Mouse (Mus musculus): ENCODE data around the gene Ehd2. TPM values are rescaled to one million over a fixed set of nuclear protein-coding genes. Genes with fewer than 3 reads are reported as not detected.
A peak's percentile ranks its signal among the peaks of the same experiment; 100 is the strongest.

The Ehd2 gene
- total RNA-seq, 2 experiments from 2014 or later: 110 to 126 TPM

DNA sequence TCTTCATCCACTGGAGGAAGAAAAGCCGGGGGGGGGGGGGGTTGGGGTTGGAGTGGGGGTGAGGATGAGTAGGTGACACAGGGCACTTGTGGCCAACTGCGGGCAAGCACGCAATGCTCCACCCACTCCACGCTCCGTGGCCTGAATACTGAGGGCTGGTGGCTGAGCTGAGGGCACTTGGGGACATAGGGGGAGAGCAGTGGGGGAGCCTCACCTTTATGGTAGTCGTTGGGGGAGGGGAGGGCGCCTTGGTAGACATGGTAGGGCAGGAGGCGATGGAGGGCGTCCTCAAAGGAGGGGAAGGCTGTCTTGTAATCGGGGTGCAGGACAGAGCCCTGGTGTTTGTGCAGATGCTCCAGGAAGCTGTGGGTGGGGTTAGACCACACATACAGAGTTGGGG is 8.1 kb upstream of the Ehd2 start:
- DNase-seq: no peak

DNA sequence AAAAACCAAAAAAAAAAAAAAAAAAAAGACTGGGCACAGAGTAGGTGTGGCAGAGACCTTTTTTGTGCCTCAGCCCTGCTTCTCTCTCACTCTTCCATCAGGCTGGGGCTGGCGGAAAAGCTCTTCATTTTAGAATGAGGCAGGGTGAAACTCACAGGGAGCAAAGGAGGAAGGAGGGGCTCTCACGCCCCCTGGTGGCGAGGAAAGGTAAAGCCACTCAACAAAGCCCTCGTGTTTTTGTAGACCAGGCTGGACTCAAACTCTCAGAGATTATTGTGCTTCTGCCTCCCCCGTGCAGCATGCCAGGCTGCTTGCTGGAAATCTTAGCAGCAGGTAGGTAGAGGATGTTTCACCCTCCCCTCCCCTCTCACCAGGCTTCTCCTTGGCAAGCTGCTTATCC is 7.3 kb upstream of the Ehd2 start:
- DNase-seq: peak; percentile 72

DNA sequence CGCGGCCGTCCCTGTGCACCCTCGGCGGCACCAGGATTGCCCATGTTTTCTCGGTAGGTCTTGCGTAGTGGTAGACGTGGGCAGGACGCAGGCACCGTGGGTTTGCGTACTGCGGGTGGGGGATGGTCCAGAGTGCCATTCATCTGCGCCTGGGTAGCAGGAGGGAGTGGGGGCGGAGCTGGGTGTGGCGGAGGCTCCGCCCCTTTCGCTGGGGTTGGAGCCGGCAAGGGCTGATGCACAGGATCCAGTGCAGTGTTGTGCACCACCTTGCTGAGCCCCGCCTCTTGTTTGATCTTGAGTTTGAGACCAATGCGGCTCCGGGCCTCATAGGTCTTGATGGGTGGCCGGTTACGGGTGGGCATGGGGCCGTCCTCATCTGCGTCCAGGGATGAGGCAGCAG is 4.9 kb upstream of the Ehd2 start:
- no peak for DNase-seq

DNA sequence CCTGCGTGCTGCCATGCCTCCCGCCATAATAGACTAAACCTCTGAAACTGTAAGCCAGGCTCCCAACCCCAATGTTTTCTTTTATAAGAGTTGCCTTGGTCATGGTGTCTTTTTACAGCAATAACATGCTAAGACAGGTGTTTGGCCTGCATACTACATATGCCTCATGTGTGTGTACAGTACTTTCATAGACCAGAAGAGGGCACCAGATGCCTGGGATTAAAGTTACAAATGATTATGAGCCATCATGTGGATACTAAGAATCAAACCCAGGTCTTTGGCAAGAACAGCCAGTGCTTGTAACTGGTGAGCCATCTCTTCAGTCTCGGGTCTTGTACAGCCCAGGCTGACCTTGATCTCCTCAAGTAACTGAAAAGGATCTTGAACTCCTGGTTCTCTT is 2.3 kb upstream of the Ehd2 start:
- DNase-seq: no peak

DNA sequence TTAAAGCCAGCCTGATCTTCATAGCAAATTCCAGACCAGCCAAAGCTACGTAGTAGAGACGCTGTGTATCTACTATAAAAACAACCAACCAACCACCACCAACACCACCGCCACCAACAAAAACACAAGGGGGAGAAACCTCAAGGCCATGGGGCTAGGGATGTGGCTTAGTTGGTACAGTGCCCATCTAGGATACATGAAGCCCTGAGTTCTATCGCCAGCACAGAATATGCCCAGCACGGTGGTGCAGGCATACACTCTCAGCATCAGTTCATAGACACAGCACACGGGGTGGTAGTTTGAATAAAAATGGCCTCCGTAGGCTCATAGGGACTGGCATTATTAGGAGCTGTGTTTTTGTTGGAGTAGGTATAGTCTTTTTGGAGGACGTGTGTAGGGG is 955 bp upstream of the Ehd2 start:
- no peak for DNase-seq

DNA sequence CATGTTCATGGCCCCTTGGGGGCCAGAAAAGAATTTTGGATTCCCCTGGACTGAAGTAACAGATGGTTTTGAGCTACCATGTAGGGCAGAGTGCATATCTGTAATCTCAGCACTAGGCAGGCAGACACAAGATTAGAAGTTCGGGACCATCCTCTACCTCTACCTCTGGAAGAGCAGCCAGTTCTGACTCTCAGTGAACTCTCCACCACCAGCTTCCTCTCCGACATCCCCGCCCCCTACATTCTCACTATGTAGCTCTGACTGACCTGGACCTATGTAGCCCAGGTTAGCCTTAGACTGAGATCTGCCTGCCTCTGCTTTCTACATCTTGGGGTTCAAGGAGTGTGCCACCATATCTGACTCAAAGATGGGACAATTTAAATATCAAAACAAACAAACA is 878 bp downstream of the Ehd2 start:
- no peak for DNase-seq

DNA sequence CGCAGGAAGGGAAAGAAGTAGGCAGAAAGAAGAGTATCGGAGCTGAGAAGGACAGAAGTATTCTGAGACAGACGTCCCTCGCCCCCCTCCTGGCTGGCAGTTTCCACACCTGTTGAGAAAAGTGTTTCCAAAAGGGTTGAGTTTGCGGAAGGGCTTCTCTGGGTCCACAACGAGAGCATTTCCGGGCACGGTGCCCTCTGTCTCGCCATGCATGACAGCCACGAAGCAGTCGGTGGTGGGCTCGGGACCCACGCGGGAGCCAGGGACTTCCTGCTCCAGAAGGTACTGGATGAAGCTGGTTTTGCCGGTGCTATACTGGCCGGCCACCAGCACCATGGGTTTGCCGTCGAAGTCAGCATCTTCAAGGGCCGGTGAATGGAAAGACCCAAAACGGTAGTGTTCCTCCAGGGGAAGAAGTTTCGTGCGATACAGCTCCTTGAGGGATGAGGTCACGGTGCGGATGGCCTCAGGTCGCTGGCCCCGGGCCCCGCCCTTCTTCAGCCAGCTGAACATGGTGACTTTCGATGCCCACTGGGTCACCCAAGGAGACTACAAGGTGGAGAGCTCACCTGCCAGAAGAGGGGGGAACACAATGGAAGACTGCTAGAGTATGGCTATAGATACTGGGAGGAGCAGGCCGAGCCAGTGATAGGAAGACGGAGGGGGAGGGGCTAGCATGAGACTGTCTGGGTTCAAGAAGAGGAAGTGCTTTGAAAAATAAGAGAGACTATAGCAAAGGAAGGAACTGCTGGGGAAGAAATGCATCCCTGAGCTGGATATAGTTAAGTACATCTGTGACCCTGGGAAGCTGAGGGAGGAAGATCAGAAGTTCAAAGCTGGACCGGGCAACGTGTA is 3.3 kb downstream of the Ehd2 start:
- peak; percentile 49 for DNase-seq

DNA sequence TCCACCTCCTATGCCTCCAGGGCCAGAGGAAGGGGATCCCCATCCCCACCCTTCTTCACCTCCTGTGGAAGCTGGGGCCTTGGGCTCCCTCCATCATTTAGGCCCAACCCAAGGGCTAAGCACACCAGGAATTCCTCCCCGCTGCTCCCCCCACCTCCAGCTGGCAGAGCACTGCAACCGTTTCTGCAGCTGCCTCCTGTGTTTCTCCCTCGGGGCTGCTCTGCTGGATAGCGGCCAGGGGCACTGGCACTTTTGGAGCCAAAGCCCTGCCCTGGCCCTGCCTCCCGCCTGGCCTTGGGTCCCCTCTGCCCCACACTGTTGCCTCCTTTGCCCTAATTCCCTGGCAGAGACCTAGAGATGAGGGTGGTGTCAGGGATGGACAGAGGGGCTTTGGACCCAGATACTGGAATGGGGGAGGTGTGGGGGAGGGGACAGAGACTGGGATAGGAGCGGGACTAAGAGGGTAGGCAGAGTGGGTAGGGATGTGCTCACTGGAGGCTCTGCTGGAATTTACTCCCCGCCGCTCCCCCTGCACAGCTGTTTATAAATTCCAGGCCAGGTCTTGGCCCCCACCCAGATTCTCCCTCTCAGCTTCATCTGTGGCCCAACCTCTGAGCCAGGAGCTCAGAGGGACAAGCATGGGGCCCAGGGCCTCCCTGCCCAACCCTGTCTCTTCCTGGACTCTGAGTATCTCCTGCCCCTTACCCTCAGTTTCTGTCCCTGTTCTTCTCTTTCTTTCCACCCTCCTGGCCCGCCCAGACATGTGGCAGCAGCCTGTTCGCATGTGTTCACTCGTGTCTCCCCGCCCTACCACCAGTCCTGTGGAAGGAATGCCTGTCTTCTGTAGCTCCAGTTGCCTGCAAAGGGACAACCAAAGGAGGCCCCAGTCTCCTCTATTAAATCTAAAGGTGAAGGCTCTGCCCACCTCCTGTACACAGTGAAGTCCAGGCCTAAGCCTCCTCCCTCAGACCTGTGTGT is 4.8 kb downstream of the Ehd2 start:
- peak; percentile 95 for DNase-seq

DNA sequence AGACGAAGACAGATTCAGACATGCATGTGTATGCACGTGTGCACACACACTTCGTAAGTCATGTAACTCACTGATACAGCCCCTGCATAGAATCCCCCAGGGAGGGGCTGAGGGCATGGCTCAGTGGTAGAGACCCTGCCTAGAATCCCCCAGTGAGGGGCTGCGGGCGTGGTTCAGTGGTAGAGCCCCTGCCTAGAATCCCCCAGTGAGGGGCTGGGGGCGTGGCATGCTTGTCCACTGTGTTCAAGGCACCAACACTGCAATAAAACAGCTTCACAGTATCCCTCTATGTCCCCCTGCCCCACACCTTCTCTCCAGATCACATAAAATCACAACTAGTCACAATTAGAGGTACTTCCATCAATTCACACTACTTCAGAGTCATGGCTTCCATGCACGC is 5.6 kb downstream of the Ehd2 start:
- DNase-seq: no peak

DNA sequence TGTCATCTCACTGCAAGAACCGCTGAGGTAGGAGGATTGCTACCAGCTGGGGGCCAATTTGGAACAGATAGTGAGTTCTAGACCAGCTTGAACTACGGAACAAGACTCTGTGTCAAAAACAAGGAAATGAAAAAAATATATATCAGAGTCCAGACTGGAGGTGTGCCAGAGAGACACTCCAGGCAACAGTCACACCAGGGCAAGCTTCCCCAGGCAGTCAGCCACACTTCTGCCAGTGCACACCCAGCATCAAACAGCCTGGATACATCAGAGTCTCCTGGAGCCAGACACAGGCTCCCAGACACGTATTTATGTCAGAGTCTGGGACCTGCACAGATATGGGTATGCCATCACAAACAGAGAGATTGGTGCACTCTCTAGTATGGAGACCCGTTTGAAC is 6.1 kb downstream of the Ehd2 start:
- no peak for DNase-seq

DNA sequence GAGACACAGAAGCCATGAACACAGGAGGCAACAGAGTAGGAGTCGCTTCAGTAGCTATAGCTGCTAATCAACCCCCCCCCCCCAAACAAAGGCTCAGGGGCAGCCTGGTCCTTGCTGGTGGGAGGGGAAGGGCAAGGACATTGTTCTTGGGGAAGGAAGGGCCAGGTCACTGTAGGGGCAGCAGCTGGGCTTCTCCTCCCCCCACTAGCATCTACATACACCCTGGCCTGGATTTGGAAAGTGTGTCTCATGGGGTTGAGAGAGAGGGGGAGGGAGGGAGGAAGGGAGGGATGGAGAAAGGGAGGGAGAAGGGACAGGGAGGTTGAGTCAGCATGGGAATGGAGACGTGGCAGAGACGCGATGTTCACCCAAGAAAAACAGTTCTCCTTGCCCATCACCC is 6.7 kb downstream of the Ehd2 start:
- no peak for DNase-seq

DNA sequence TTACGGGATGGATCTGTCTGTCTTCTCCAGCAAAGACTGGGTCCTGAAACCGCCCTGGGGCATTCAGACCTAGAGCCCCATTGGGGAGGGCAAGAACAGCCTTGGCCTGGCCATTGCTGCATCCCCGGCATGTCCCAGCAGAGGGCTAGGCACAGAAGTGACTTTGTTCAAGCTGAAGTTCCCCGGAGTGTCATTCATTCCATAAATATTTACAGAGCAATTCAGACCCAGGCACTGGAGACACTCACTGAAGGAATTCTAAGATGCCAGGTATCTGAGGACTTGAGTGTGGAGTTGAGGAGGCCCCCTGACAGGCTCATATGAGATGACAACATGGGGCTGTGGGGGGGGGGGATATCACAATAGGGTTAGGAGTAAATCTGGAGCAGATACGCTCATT is 11.2 kb downstream of the Ehd2 start:
- DNase-seq: no peak

DNA sequence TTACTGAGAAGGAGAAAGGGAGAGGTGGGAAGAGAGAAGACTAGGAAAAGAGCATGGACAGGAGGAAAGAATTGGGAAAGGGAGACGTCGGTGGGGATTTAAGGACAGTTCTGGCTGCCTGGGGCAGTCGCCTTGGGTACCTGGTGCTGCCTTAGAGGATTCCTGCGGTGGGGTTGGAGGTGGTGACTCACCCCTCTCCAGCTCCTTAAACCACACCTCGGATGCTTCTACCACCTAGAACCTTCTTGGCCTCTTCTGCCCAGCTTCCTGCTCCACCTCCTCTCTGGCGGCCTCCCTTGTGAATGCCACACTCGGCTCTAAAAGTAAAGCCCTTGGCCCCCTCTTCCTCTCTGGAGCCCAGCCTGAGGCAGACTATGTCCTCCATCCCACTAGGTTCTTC is 11.9 kb downstream of the Ehd2 start:
- no peak for DNase-seq

DNA sequence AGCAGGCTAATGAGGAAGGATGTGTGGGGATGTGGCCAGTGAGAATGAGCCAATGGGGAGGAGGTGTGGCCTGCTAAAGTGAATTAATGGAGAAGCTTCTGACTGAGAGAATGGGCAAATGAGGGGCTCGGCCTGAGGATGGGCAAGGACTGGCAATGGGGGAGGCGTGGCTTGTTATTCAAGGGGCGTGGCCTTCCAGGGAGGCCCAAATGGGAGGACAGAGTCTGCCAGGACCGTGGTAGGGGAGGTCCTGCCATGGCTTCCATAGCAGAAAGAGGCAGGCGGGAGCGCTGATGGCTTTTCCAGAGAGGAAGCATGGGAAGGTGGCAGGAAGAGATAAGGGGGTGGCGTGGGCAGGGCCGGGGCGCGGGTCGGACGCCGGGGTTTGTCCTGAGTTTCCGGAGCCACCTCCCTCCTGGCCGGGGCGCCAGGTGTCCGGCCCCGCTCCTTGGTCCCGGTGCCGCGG is 12.4 kb downstream of the Ehd2 start:
- DNase-seq: no peak

DNA sequence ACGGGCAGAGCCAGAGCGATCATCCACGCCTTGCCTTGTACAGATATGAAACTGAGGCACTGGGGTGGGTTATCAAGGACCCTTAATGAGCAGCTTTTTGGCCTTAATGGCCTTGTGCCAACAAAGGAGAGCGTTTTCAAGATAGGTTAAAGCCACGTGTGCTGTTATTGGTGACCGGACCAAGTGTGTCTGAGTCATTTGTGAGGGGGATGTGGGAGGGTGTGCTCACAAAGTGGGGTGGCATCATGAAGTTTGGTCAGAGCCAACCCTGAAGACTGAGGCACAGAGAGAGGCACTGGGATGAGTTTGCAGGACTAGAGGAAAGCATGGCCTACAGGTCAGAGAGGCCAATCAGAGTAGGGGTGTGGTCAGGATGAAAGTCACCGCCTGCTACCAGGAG is 12.9 kb downstream of the Ehd2 start:
- no peak for DNase-seq

DNA sequence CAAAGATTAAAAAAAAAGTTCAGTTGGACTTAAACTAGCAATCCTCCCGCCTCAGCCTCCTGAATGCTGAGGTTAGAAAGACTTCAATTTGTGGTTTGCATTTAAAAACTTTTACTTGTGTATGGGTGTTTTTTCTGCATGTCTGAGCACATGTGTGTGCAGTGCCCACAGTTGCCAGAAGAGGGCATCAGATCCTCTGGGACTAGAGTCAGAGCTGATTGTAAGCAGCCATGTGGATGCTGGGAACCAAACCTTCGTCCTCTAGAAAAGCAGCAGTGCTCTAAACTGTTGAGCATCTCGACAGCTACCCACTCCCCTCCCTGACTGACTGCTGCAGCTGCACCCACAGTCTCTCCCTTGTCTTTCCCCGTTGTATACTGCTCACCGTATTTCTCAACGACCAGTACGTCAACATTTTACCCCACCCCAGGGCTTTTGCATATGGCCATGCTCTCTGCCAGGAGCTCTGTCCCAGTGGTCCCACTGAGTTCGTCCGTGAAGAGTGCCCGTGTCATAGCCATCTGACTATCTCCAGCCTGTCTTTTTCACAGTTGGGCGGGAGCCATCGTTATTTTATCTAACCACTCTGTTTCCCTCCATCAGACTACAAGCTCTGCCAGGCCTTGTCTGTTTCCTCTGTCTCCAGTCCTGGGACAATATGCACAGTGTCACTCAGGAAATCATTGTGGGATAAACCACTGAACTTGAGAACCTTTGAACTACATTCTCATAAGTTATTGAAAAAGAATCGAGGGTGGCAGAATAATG is 13.9 kb downstream of the Ehd2 start:
- no peak for DNase-seq

DNA sequence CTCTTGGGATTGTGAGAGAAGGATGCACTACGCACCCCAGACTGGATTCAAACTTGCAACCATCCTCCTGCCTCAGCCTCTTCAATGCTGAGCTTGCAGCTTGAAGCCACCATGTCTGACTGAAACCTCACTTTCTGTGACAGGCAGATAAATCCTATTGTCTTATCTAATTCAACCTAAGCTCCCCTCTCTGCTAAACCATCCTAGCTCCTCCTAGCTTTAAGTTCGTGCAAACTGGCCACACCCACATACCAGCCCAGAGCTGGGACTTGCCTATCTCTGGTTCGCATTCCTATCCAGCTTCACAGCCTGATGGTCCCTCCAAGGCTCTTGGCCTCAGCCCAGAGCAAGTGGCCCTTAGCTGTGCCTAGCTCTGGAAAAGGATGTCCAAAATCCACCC is 15.0 kb downstream of the Ehd2 start:
- no peak for DNase-seq

DNA sequence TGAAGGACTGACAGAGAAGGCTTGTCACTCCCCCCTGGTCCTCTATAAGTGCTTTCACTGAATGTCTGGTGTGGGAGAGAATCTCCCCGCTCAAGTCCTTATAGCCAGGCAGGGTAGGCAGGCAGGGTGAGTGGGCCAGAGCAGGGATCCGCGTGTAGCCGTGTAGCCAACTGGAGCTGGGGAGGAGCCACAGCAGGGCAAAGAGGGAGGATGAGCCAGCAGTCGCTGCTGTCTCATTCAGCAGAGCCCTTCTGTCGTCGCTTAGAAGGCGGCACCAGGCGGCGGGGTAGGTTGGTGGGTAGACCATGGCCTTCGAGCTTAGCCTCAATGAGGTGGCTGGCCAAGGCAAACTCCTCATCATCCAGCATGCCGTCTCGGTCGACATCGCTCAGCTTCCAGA is 17.4 kb downstream of the Ehd2 start:
- DNase-seq: no peak

DNA sequence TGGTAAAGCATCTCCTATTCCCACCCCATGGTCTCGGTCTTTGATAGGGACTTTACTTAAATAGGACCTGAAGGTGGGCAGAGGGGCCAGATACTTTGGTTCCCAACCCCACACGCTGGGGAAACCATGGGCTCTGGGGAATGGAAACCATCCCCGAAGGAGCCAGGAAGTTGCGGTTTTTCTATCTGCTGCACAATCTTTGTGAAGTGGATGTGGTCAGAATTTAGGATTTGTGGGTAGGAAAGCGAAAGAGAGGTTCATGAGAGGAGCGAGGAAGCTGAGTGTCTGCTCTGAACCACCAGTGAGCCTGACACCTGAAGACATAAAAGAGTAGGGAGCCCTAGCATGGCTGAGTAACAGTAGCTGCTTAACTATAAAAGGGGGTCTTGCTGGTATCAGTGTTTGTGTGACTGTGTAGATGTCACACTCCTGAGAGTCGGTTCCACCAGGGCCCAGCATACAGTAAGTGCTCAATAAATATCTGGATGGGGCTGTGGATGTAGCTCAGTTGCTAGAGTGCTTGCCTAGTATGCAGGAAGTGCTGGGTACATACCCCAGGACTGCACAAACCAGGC is 18.1 kb downstream of the Ehd2 start:
- no peak for DNase-seq

DNA sequence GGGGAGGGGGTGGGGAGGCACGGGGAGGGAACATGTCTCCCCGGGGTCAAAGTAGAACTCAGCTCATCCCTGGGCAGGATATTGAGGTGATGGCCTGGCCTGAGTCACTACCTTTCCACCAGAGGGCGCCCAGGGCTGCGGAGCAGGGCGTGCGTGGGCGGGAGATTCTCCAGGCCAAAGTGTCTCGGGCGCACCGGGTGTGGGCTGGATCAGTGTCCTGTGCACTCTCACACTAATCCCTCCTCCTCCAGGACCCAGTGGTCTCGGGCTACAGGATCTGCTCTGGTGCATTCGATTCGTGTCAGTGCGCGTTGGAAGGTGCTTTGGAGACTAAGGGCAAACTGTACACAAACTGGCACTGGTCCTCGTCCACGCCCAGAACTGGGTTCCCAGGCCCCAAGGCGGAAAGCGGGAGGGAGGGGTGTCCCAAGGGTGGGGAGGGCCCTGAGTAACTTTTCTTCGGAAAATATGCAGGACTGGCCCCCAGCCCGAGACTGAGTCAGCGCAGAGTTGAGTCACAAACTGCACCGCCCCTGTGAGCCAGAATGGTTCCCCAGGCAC is 18.9 kb downstream of the Ehd2 start:
- peak; percentile 90 for DNase-seq

DNA sequence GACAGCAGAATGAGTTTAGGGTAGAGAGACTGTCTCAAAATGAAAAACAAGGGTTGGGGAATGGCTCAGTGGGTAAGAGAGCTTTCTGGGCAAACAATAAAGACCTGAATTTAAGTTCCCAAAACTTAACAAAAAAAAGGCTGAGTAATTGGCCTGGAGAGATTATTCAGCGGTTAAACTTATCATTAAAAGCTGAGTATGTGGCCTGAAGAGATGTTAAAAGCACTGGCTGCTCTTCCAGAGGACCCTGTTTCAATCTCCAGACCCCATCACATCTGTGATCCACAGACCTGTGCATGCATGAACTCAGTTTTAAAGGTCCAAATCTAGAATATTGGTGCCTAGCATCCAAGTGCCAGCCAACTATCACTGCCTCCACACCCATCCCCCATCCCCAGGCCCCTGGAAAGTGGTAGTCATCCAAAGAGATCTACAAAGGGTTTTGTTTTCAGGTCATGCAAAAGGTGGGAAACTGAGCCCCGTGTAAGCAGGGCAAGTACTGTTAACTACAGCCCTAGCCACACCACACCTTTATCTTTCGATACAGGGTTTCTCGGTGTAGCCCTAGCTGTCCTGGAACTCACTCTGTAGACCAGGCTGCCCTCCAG is 19.6 kb downstream of the Ehd2 start:
- DNase-seq: no peak

All from gastrocnemius, postnatal 10 days (tissue).